Mouse (Mus musculus): ENCODE results near the gene Nbr1. TPM values are rescaled to one million over a fixed set of nuclear protein-coding genes. Genes with fewer than 3 reads are reported as not detected.
A peak's percentile ranks its signal among the peaks of the same experiment; 100 is the strongest.
"Not testable (repeated sequence)": the region's sequence is repeated elsewhere in the genome, so short reads cannot be mapped to it uniquely, and the experiment has no call there.

Nbr1 gene
- polyA plus RNA-seq, 1 experiment from 2014 or later, result 104 TPM

DNA sequence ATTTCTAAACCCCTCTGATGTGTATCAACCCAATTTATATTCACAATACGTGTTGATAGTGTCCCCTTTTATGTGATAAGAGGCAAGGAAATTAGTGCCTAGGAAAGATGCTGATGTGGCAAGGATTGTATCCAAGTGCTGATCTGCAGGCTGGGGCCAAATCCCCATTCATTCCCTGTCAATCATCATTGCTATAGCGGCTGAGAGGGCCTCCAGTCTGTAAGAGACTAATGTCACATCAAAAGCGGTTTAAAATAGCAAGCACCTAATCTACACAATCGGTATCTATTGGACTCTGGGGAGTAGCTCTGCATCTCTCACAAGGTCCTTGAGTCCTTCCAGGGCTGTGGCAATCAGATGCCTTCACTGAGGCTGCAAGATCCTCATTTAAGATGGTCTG is 62.2 kb downstream of the Nbr1 start:
- Histone ChIP-seq H3K9ac (no peak overlapping the region; the same call in 1 of the 2 replicates), H3K36me3 (no peaks in the 10 kb centered on the region), H3K4me2 (no peak overlapping the region), H3K9me3 (no peaks in the 10 kb centered on the region), H3K4me1 (replicated peaks) (peaks cover 21% of the 10 kb centered on the region), H3K27ac (no peak overlapping the region), H3K4me3 (no peak overlapping the region), H3K27me3 (0 out of 2 replicates have a peak, but pooled peaks cover 2% of the 10 kb centered on the region)
- 68% methylated on average over 4 of the region's 4 CpGs for WGBS
- no peak for ATAC-seq (ENCODE audit: low FRiP score)

GRCm38 (mm10) chr11:101615380-101615779 is 63.4 kb downstream of the Nbr1 start:
- 0 out of 2 replicates have a peak, but pooled peaks cover 2% of the 10 kb centered on the region for H3K27me3 ChIP-seq
- H3K27ac ChIP-seq, result no peak overlapping the region
- no peaks in the 10 kb centered on the region for H3K9me3 ChIP-seq
- no peak overlapping the region for H3K4me3 ChIP-seq
- 84% methylated on average over 6 of the region's 6 CpGs for WGBS
- no peak overlapping the region for H3K4me2 ChIP-seq
- peaks cover 21% of the 10 kb centered on the region for H3K4me1 ChIP-seq (replicated peaks)
- no peak for ATAC-seq (ENCODE audit: low FRiP score)
- no peak overlapping the region for H3K9ac ChIP-seq
- H3K36me3 ChIP-seq, result no peaks in the 10 kb centered on the region

- Histone ChIP-seq H3K36me3 (no peaks in the 10 kb centered on the region), H3K9me3 (no peaks in the 10 kb centered on the region), H3K4me1 (replicated peaks) (peaks cover 21% of the 10 kb centered on the region), H3K4me3 (no peak overlapping the region), H3K4me2 (no peak overlapping the region), H3K27me3 (0 out of 2 replicates have a peak, but pooled peaks cover 2% of the 10 kb centered on the region), H3K9ac (no peak overlapping the region), H3K27ac (no peak overlapping the region)
- no peak for ATAC-seq (ENCODE audit: low FRiP score)
- WGBS, result 92% methylated on average over 8 of the region's 8 CpGs
These were observed 64.2 kb downstream of the Nbr1 start for GRCm38 (mm10) chr11:101616104-101616503.

- peak overlapping the region; percentile 43 for H3K4me2 ChIP-seq
- peaks cover 21% of the 10 kb centered on the region for H3K4me1 ChIP-seq (replicated peaks)
- H3K36me3 ChIP-seq, result no peaks in the 10 kb centered on the region
- 0 out of 2 replicates have a peak, but pooled peaks have one; percentile 49 for ATAC-seq (ENCODE audit: low FRiP score)
- H3K9ac ChIP-seq, result peak overlapping the region; percentile 29; the same call in 1 of the 2 replicates
- H3K27ac ChIP-seq, result peak overlapping the region; percentile 27; the same call in 1 of the 2 replicates
- no peak overlapping the region for H3K4me3 ChIP-seq
- no peaks in the 10 kb centered on the region for H3K9me3 ChIP-seq
- WGBS, result 17% methylated on average over 18 of the region's 18 CpGs
- H3K27me3 ChIP-seq, result 0 out of 2 replicates have a peak, but pooled peaks cover 2% of the 10 kb centered on the region
These were observed 65.2 kb downstream of the Nbr1 start for GRCm38 (mm10) chr11:101616948-101617767.

- Histone ChIP-seq H3K4me3 (no peak overlapping the region), H3K9me3 (no peaks in the 10 kb centered on the region), H3K4me1 (replicated peaks) (peaks cover 21% of the 10 kb centered on the region), H3K27me3 (0 out of 2 replicates have a peak, but pooled peaks cover 2% of the 10 kb centered on the region), H3K9ac (no peak overlapping the region), H3K36me3 (no peaks in the 10 kb centered on the region), H3K4me2 (peak overlapping the region; percentile 43), H3K27ac (peak overlapping the region; percentile 27; the same call in 1 of the 2 replicates)
- 5% methylated on average over 8 of the region's 8 CpGs for WGBS
- ATAC-seq (ENCODE audit: low FRiP score), result 0 out of 2 replicates have a peak, but pooled peaks have one; percentile 72
These were observed 65.9 kb downstream of the Nbr1 start for GRCm38 (mm10) chr11:101617849-101618248.

- no peak overlapping the region for H3K4me2 ChIP-seq
- WGBS, result 80% methylated on average over 3 of the region's 3 CpGs
These were observed 66.6 kb downstream of the Nbr1 start for GRCm38 (mm10) chr11:101618596-101618995.

GRCm38 (mm10) chr11:101620022-101620655 is 68.2 kb downstream of the Nbr1 start:
- not testable (repeated sequence) for H3K4me3 ChIP-seq; H3K36me3 ChIP-seq; H3K27ac ChIP-seq; H3K9ac ChIP-seq; ATAC-seq (ENCODE audit: low FRiP score); H3K27me3 ChIP-seq; H3K4me2 ChIP-seq; H3K9me3 ChIP-seq
- WGBS, result 90% methylated on average over 11 of the region's 11 CpGs
- H3K4me1 ChIP-seq (replicated peaks), result peaks cover 21% of the 10 kb centered on the region

More at GRCm38 (mm10) chr11:101618596-101618995, 66.6 kb downstream of the Nbr1 start:
- Histone ChIP-seq H3K36me3 (no peaks in the 10 kb centered on the region), H3K9me3 (no peaks in the 10 kb centered on the region), H3K4me1 (replicated peaks) (peaks cover 21% of the 10 kb centered on the region), H3K27ac (no peak overlapping the region), H3K9ac (no peak overlapping the region), H3K4me3 (no peak overlapping the region), H3K27me3 (0 out of 2 replicates have a peak, but pooled peaks cover 2% of the 10 kb centered on the region)
- ATAC-seq (ENCODE audit: low FRiP score), result no peak

DNA sequence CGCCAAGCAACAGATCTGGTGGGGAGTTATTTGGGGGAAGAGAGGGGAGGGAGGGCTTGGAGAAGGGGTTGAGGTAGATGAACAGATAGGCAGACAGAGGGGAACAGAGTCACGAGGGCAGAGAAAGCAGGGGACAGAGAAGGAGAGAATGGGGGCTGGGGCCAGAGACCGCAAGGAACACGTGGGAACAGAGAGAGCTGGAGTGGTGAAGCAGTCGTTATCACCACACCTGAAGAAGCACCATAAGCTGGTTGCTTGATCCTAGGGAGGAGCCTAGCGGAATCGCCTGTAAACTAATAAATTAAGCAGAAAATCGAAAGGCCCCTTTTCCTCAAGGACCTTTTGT is 74.7 kb downstream of the Nbr1 start:
- 8% methylated on average over 8 of the region's 8 CpGs for WGBS
- 0 out of 2 replicates have a peak, but pooled peaks have one; percentile 21 for ATAC-seq (ENCODE audit: low FRiP score)
- peaks cover 14% of the 10 kb centered on the region for H3K4me1 ChIP-seq (replicated peaks)
- H3K27me3 ChIP-seq, result no peaks in the 10 kb centered on the region
- peak overlapping the region; percentile 90 for H3K27ac ChIP-seq
- H3K9me3 ChIP-seq, result no peaks in the 10 kb centered on the region
- no peaks in the 10 kb centered on the region for H3K36me3 ChIP-seq
- peak overlapping the region; percentile 68 for H3K9ac ChIP-seq
- H3K4me3 ChIP-seq, result peak overlapping the region; percentile 61
- H3K4me2 ChIP-seq, result peak overlapping the region; percentile 95

GRCm38 (mm10) chr11:101626995-101627856 is 75.3 kb downstream of the Nbr1 start, which contains the start of gene Rdm1:
Gene Rdm1, plus strand, starts transcription at chr11:101627195.
- Histone ChIP-seq H3K4me2 (peak within 1 kb of the TSS; percentile 95), H3K4me3 (peak within 1 kb of the TSS; percentile 61), H3K9me3 (no peaks in the 10 kb centered on the region), H3K36me3 (no peaks in the 10 kb centered on the region), H3K27ac (peak within 1 kb of the TSS; percentile 90), H3K27me3 (no peaks in the 10 kb centered on the region), H3K9ac (peak within 1 kb of the TSS; percentile 74), H3K4me1 (replicated peaks) (peaks cover 14% of the 10 kb centered on the region)
- ATAC-seq (ENCODE audit: low FRiP score), result peak; percentile 89
- WGBS, result under 1% methylated on average over 34 of the region's 34 CpGs

DNA sequence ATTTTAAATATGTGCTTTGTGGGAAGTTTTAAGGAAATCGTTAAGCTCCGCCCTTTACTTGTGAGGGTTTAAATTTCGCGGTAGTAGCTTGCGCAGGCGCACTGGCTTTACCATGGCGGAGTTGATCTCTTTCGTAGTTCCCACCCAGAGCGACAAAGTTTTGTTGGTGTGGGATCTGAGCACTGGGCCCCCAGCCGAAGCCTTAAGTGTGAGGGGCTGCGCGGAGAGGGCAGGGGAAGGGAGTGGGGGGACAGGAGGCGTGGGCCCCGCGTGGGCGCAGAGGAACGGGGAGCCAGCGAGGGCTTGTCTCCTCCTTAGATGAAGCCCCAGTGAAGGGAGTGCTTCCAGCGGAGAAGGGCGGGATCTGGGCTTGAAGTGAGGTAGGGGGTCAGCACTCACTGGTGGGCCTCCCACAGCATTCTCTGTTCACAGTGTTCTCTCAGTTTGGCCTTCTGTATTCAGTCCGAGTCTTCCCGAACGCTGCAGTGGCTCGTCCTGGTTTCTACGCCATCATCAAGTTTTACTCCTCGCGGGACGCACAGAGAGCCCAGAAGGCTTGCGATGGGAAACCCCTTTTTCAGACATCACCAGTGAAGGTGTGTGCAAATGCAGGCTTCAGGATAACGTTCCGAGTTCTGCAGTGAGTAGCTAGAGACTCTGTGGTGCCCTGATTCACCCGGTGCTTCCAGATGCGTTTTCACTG is 76.1 kb downstream of the Nbr1 start:
- Histone ChIP-seq H3K9ac (peak overlapping the region; percentile 74), H3K9me3 (no peaks in the 10 kb centered on the region), H3K4me1 (replicated peaks) (peaks cover 14% of the 10 kb centered on the region), H3K27ac (peak overlapping the region; percentile 89), H3K4me3 (peak overlapping the region; percentile 61), H3K27me3 (no peaks in the 10 kb centered on the region), H3K36me3 (no peaks in the 10 kb centered on the region; the same call in 1 of the 2 replicates), H3K4me2 (peak overlapping the region; percentile 95)
- 1% methylated on average over 33 of the region's 33 CpGs for WGBS
- peak; percentile 31 for ATAC-seq (ENCODE audit: low FRiP score)

- ATAC-seq (ENCODE audit: low FRiP score); H3K27me3 ChIP-seq; H3K9ac ChIP-seq; H3K27ac ChIP-seq; H3K36me3 ChIP-seq; H3K9me3 ChIP-seq: not testable (repeated sequence)
- Histone ChIP-seq H3K4me3 (peak overlapping the region; percentile 61), H3K4me2 (peak overlapping the region; percentile 95), H3K4me1 (replicated peaks) (peaks cover 14% of the 10 kb centered on the region)
- WGBS, result 74% methylated on average over 4 of the region's 5 CpGs
These were observed 76.9 kb downstream of the Nbr1 start for GRCm38 (mm10) chr11:101628733-101629417.

Data from hindbrain, embryonic 13.5 days (tissue).